Mouse (Mus musculus) megakaryocyte, embryonic 14.5 days (primary cell): ENCODE measurements around the gene Txndc2.

ENCODE experiments used
- FLI1 ChIP-seq: IDR thresholded peaks from 2 replicates; pipeline ENCODE4 v1.6.1; 2012; ENCODE audit warnings: low read length, inconsistent platforms, mixed read lengths
- GATA1 ChIP-seq: IDR thresholded peaks from 3 replicates; pipeline ENCODE4 v1.6.1; 2012; ENCODE audit warnings: mixed read lengths, low read length, inconsistent platforms, borderline replicate concordance

- no peak for TF ChIP-seq GATA1
- TF ChIP-seq FLI1, result no peak
Measured at GRCm38 (mm10) chr17:65639144-65639543, 2.8 kb downstream of the Txndc2 start.
